Mouse (Mus musculus) spleen, adult 2 months (tissue): Measurements from ENCODE around the gene Dpp8. TPM values are rescaled to one million over a fixed set of nuclear protein-coding genes. Genes with fewer than 3 reads are reported as not detected.
A peak's percentile ranks its signal among the peaks of the same experiment; 100 is the strongest.
"Not testable (repeated sequence)": the region's sequence is repeated elsewhere in the genome, so short reads cannot be mapped to it uniquely, and the experiment has no call there.

Experiments
- DNase-seq, 2 experiments: peaks; one replicate each; pipeline versions ENCODE4 v3.0.0 to v3.0.0-alpha.2; 2012 to 2021; ENCODE audit warnings: low spot score in 2 of 2, low read depth in 1 of 2
- H3K27ac ChIP-seq: fragments of 200-500 bp; 2 replicates; pipeline ENCODE4 v1.5.1; 2012; ENCODE audit warnings: low read length, inconsistent platforms; ENCODE audit not compliant: insufficient read depth
- H3K27me3 ChIP-seq: fragments of 200-500 bp; 2 replicates; pipeline ENCODE4 v1.6.1; 2012; ENCODE audit warnings: mild to moderate bottlenecking, moderate library complexity, low read length, inconsistent platforms; ENCODE audit not compliant: control insufficient read depth, insufficient read depth
- H3K36me3 ChIP-seq: fragments of 200-500 bp; 2 replicates; pipeline ENCODE4 v1.6.1; 2012; ENCODE audit warnings: mild to moderate bottlenecking, low read length, inconsistent platforms; ENCODE audit not compliant: control insufficient read depth, insufficient read depth
- H3K4me1 ChIP-seq: fragments of 200-500 bp; 2 replicates; pipeline ENCODE4 v1.6.1; 2011; ENCODE audit warnings: inconsistent platforms; ENCODE audit not compliant: control insufficient read depth, insufficient read depth, insufficient read length
- H3K4me3 ChIP-seq: fragments of 200-500 bp; 2 replicates; pipeline ENCODE4 v1.5.1; 2011; ENCODE audit warnings: mild to moderate bottlenecking, inconsistent platforms; ENCODE audit not compliant: insufficient read depth, insufficient read length; ENCODE audit errors: extremely low read depth
- CTCF ChIP-seq: fragments of 200-500 bp; IDR thresholded peaks from 2 replicates; pipeline ENCODE4 v1.5.1; 2011; ENCODE audit warnings: mild to moderate bottlenecking, inconsistent platforms; ENCODE audit not compliant: insufficient read depth, insufficient read length, insufficient replicate concordance; ENCODE audit errors: extremely low read depth
- POLR2A ChIP-seq: fragments of 200-500 bp; IDR thresholded peaks from 2 replicates; pipeline ENCODE4 v1.6.1; 2011; ENCODE audit warnings: low read depth, low read length, inconsistent platforms
- WGBS: fragments of 180-500 bp; shearing (Covaris S2); methylation state at CpG from one replicate; pipeline ENCODE4 v1.1.7; 2018; 5-methylcytosine and 5-hydroxymethylcytosine counted together
- polyA plus RNA-seq: library from polyadenylated mRNA; depleted of rRNA; stranded (reverse); fragments of >200 nt; gene quantifications from 2 replicates; pipeline ENCODE4 v1.2.3, GENCODE M21; 2012; rRNA removed

The Dpp8 gene
- polyA plus RNA-seq, result 32.6 and 39.7 TPM in 2 replicates

GRCm38 (mm10) chr9:65032269-65033108 lies at the start of gene Dpp8:
Gene Dpp8, plus strand, starts transcription at chr9:65032414.
- peak within 1 kb of the TSS; percentile 96 for H3K4me3 ChIP-seq
- under 1% methylated on average over 85 of the region's 85 CpGs for WGBS
- H3K4me1 ChIP-seq, result peaks cover 4% of the 10 kb centered on the region; the same call in 1 of the 2 replicates
- TF ChIP-seq CTCF, result peak; percentile 97
- TF ChIP-seq POLR2A, result peak; percentile 37; the same call in 1 of the 2 replicates
- peak; percentile 84 to 93 for DNase-seq
- peaks cover 3% of the 10 kb centered on the region for H3K36me3 ChIP-seq
- H3K27me3 ChIP-seq, result no peaks in the 10 kb centered on the region
- peak within 1 kb of the TSS; percentile 96 for H3K27ac ChIP-seq

DNA sequence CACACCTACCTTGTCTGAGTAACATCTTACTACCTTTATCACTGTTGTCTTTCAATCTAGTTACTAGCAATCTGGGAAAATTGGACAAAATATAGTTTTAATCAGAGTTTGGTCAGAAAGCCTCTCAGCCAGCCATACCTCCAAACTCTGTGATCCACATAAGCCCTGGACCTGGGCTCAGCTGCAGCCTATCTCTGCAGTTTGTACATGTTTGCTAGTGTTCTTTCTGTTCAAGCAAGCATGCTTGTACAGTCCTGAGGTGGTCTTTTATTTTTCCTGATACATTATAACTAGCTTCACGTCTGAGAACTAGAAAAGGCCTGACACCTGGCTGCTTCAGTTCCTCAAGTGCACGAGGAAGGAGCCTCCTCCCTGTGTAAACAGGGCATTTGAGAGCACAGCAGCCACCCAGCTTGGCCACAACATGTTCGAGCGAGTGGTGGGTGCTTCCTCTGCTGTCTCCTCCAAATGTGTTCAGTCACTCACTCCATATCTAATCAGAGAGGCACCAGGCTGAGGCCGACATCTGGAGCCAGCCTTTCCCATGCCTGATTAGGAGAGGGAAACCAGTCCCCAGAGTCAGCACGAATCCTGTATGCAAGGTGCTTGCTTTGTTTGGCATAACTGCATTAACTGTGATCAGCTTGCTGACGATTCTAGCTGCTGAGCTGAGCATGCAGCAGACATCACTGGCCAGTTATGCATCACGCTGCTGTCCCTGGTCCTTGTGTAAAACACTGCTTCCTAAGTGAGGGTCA lies 47.0 kb upstream of the Dpp8 start:
- no peak for DNase-seq
- Histone ChIP-seq H3K36me3 (peaks cover 44% of the 10 kb centered on the region), H3K27ac (no peak overlapping the region), H3K27me3 (no peaks in the 10 kb centered on the region), H3K4me1 (no peaks in the 10 kb centered on the region), H3K4me3 (no peak overlapping the region)
- TF ChIP-seq CTCF (no peak), POLR2A (no peak)
- 71% methylated on average over 8 of the region's 8 CpGs for WGBS

DNA sequence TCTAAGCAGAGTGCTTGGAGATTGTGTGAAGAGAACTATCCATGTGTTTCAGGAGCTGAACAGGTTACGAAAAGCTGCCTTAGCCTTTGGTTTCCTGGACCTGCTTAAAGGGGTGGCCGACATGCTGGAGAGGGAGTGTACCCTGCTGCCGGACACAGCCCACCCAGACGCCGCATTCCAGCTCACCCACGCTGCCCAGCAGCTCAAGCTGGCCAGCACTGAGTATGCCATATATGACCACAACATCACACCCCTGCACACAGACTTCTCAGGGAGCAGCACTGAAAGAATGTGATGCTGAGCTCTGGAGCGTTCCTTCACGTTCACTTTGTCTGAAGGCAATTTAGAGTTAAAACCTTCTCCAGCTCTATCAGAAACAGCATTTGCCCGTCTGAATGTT lies 46.4 kb upstream of the Dpp8 start:
- no peak for TF ChIP-seq POLR2A
- no peak for TF ChIP-seq CTCF
- no peak for DNase-seq
- H3K4me1 ChIP-seq, result no peaks in the 10 kb centered on the region
- H3K27ac ChIP-seq, result no peak overlapping the region
- no peaks in the 10 kb centered on the region for H3K27me3 ChIP-seq
- H3K4me3 ChIP-seq, result no peak overlapping the region
- peaks cover 46% of the 10 kb centered on the region for H3K36me3 ChIP-seq
- 95% methylated on average over 9 of the region's 9 CpGs for WGBS

- peaks cover 44% of the 10 kb centered on the region for H3K36me3 ChIP-seq
- H3K27me3 ChIP-seq, result no peaks in the 10 kb centered on the region
- no peak overlapping the region for H3K4me3 ChIP-seq
- 91% methylated on average over 2 of the region's 2 CpGs for WGBS
- no peak overlapping the region for H3K27ac ChIP-seq
- no peak for TF ChIP-seq CTCF
- TF ChIP-seq POLR2A, result no peak
- DNase-seq, result no peak
- no peaks in the 10 kb centered on the region for H3K4me1 ChIP-seq
Measured at GRCm38 (mm10) chr9:64987651-64988050, 44.6 kb upstream of the Dpp8 start.

DNA sequence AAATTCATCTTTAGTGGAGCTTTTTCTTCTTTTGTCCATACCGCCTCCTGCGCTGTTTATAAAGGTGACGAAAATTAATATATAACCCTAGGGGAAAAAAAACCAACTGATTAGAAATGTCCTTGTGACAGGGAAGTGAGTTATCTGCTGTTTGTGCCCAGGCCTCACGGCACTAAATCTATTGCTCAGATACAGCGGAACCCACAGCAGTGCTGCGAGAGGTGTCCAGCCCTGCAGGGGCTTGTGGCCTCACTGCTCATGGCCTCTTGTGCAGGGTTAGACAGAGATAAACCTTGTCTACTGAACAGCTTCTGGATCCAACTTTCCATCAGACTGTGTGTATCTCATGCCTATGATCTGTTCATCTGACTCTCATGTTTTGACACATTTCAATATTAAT lies 43.8 kb upstream of the Dpp8 start:
- Histone ChIP-seq H3K4me1 (no peaks in the 10 kb centered on the region), H3K4me3 (no peak overlapping the region), H3K27me3 (no peaks in the 10 kb centered on the region), H3K27ac (no peak overlapping the region), H3K36me3 (peaks cover 39% of the 10 kb centered on the region)
- 92% methylated on average over 6 of the region's 6 CpGs for WGBS
- DNase-seq, result no peak
- TF ChIP-seq CTCF (no peak), POLR2A (no peak)

GRCm38 (mm10) chr9:64990291-64990690 lies 41.9 kb upstream of the Dpp8 start:
- H3K27ac ChIP-seq, result no peak overlapping the region
- no peak for DNase-seq
- no peaks in the 10 kb centered on the region for H3K4me1 ChIP-seq
- peaks cover 32% of the 10 kb centered on the region for H3K36me3 ChIP-seq
- no peaks in the 10 kb centered on the region for H3K27me3 ChIP-seq
- 92% methylated on average over 7 of the region's 7 CpGs for WGBS
- no peak for TF ChIP-seq CTCF
- no peak for TF ChIP-seq POLR2A
- no peak overlapping the region for H3K4me3 ChIP-seq

DNA sequence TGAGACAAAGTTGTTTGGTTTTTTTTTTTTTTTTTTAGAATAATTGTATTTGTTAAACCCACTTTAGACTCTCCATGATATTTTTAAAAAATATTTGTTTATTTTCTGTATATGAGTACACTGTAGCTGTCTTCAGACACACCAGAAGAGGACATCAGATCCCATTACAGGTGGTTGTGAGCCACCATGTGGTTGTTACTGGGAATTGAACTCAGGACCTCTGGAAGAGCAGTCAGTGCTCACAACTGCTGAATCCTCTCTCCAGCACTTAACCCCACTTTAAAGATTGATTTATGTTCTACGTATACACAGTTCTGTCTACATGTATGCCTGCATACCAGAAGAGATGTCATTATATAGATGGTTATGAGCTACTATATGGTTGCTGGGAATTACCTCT lies 36.8 kb upstream of the Dpp8 start:
- not testable (repeated sequence) for DNase-seq, H3K4me3 ChIP-seq, H3K4me1 ChIP-seq, H3K27ac ChIP-seq, H3K27me3 ChIP-seq
- peaks cover 19% of the 10 kb centered on the region for H3K36me3 ChIP-seq
- WGBS, result 97% methylated on average over 1 of the region's 1 CpGs
